Mouse (Mus musculus): ENCODE results near the gene Tmed5.

- TF ChIP-seq CTCF (IDR thresholded peaks at IDR 0.05; ENCODE audit: control insufficient read depth, insufficient read depth, insufficient read length) (no peak), MYOG (IDR thresholded peaks at IDR 0.05; ENCODE audit: control insufficient read depth, extremely low read depth, insufficient read length) (no peak), MAX (IDR thresholded peaks at IDR 0.05) (no peak), USF1 (IDR thresholded peaks at IDR 0.05; ENCODE audit: low read depth) (no peak), CEBPB (IDR thresholded peaks at IDR 0.05; ENCODE audit: low read depth) (no peak), MYOD1 (IDR thresholded peaks at IDR 0.05; ENCODE audit: control insufficient read depth, insufficient read length, low read depth) (no peak), FOSL1 (IDR thresholded peaks at IDR 0.05; ENCODE audit: insufficient read depth, low read length, poor library complexity, severe bottlenecking) (no peak)
Observed at GRCm38 (mm10) chr5:108152592-108152991, 20.2 kb upstream of the Tmed5 start.
